ENCODE assay signal across 8 mouse cellular contexts in genomic region chr14:59626711-59627110, GRCm38 (mm10). TPM values are rescaled to one million over a fixed set of nuclear protein-coding genes. Genes with fewer than 3 reads are reported as not detected.
DNase-seq lines count a peak whose midpoint lies in the region; ATAC-seq lines count a peak whose summit lies in the region.

No protein-coding gene starts in this region.

- peaks cover 21% of the 10 kb centered on the region; the same call in 1 of the 2 replicates for H3K36me3 ChIP-seq in embryonic facial prominence, embryonic 14.5 days (ENCODE audit: control insufficient read depth, insufficient read depth, low read length)
- H3K36me3 ChIP-seq in kidney, embryonic 14.5 days (ENCODE audit: control insufficient read depth, insufficient read depth, low read length) = peaks cover 7% of the 10 kb centered on the region
- peaks cover 6% of the 10 kb centered on the region; the same call in 1 of the 2 replicates for H3K36me3 ChIP-seq in midbrain, embryonic 12.5 days

- peaks cover 16% of the 10 kb centered on the region; the same call in 1 of the 2 replicates for H3K27me3 ChIP-seq in embryonic facial prominence, embryonic 14.5 days (replicated peaks; ENCODE audit: control insufficient read depth, insufficient read depth, low read length)
- no peaks in the 10 kb centered on the region for H3K27me3 ChIP-seq in kidney, embryonic 14.5 days (ENCODE audit: control insufficient read depth, insufficient read depth, low read length)
- peaks cover 57% of the 10 kb centered on the region for H3K27me3 ChIP-seq in midbrain, embryonic 12.5 days

- ATAC-seq in embryonic facial prominence, embryonic 14.5 days (ENCODE audit: low read depth) = no peak
- ATAC-seq in kidney, embryonic 14.5 days (ENCODE audit: low FRiP score, low TSS enrichment) = no peak
- no peak for ATAC-seq in midbrain, embryonic 12.5 days (ENCODE audit: low FRiP score, low read depth)

- peak overlapping the region; percentile 67 for H3K4me3 ChIP-seq in embryonic facial prominence, embryonic 14.5 days (ENCODE audit: low read depth, low read length)
- peak overlapping the region; percentile 58 for H3K4me3 ChIP-seq in kidney, embryonic 14.5 days (ENCODE audit: low read length)
- peak overlapping the region; percentile 66 for H3K4me3 ChIP-seq in midbrain, embryonic 12.5 days

- 0 out of 2 replicates have a peak, but pooled peaks cover 4% of the 10 kb centered on the region for H3K4me1 ChIP-seq in embryonic facial prominence, embryonic 14.5 days (ENCODE audit: control insufficient read depth, insufficient read depth, low read length)
- peaks cover 8% of the 10 kb centered on the region; the same call in 1 of the 2 replicates for H3K4me1 ChIP-seq in kidney, embryonic 14.5 days (ENCODE audit: control insufficient read depth, insufficient read depth, low read length)
- H3K4me1 ChIP-seq in midbrain, embryonic 12.5 days = peaks cover 33% of the 10 kb centered on the region

- 20% methylated on average over 8 of the region's 8 CpGs for WGBS in embryonic facial prominence, embryonic 14.5 days
- 19% methylated on average over 8 of the region's 8 CpGs for whole genome bisulfite sequencing in kidney, embryonic 14.5 days
- WGBS in midbrain, embryonic 12.5 days = 23% methylated on average over 8 of the region's 8 CpGs

- peak overlapping the region; percentile 74 for H3K27ac ChIP-seq in embryonic facial prominence, embryonic 14.5 days (replicated peaks; ENCODE audit: low read depth, low read length)
- H3K27ac ChIP-seq in kidney, embryonic 14.5 days (ENCODE audit: low read depth, low read length) = no peak overlapping the region
- no peak overlapping the region for H3K27ac ChIP-seq in midbrain, embryonic 12.5 days (replicated peaks)

- H3K9me3 ChIP-seq in embryonic facial prominence, embryonic 14.5 days (ENCODE audit: control insufficient read depth, low read length) = no peaks in the 10 kb centered on the region
- no peaks in the 10 kb centered on the region for H3K9me3 ChIP-seq in kidney, embryonic 14.5 days (ENCODE audit: control insufficient read depth, low read length)
- no peaks in the 10 kb centered on the region for H3K9me3 ChIP-seq in midbrain, embryonic 12.5 days

- peak overlapping the region; percentile 77 for H3K4me2 ChIP-seq in embryonic facial prominence, embryonic 14.5 days (ENCODE audit: low read depth, low read length)
- peak overlapping the region; percentile 82 for H3K4me2 ChIP-seq in kidney, embryonic 14.5 days (replicated peaks; ENCODE audit: low read depth, low read length)
- H3K4me2 ChIP-seq in midbrain, embryonic 12.5 days (replicated peaks) = peak overlapping the region; percentile 77

- peak; percentile 28 for DNase-seq in gastrocnemius, postnatal 10 days
- no peak for DNase-seq in gastrocnemius, adult 8-10 months (ENCODE audit: low spot score in 2 of 2)
- peak; percentile 65 for DNase-seq in embryonic facial prominence, embryonic 14.5 days (ENCODE audit: low spot score)
- no peak for DNase-seq in left cerebral cortex, adult 11 months (ENCODE audit: low spot score)
- DNase-seq in adrenal gland, adult 8-10 months = no peak
- DNase-seq in testis, postnatal 10 days (ENCODE audit: low spot score) = no peak

- peak overlapping the region; percentile 70 for H3K9ac ChIP-seq in embryonic facial prominence, embryonic 14.5 days (ENCODE audit: low read depth, low read length)
- H3K9ac ChIP-seq in kidney, embryonic 14.5 days (ENCODE audit: low read depth, low read length) = peak overlapping the region; percentile 70; the same call in 1 of the 2 replicates
- H3K9ac ChIP-seq in midbrain, embryonic 12.5 days (replicated peaks) = peak overlapping the region; percentile 64; the same call in 1 of the 2 replicates

RNA-seq across cellular contexts. Expression of gene Shisa2, which starts 1.6 kb away (rescaled TPM):
- 10 to 100 TPM; 69.9 to 72.4 TPM for total RNA-seq in gastrocnemius, postnatal 10 days (2021)
- total RNA-seq in gastrocnemius, adult 8-10 months (2022) = 10 to 100 TPM; 52.7 to 80.1 (median 76.0) TPM
- 33.9 and 36.5 TPM in 2 replicates for polyA plus RNA-seq in embryonic facial prominence, embryonic 14.5 days (2014; fragmentation: Nextera tagmentation; extraction: Ambion mirVana)
- 19.0 and 24.6 TPM in 2 replicates for polyA plus RNA-seq in kidney, embryonic 14.5 days (2014; fragmentation: Nextera tagmentation; extraction: Ambion mirVana)
- polyA plus RNA-seq in midbrain, embryonic 12.5 days (2016; fragmentation: Nextera tagmentation; extraction: Ambion mirVana) = 10.9 and 14.6 TPM in 2 replicates
- 1 to 10 TPM; 1.0 to 2.3 (median 1.6) TPM for total RNA-seq in adrenal gland, adult 8-10 months (2022)

RNA-seq across cellular contexts. Expression of gene Cdadc1, which starts 29.0 kb away (rescaled TPM):
- total RNA-seq in gastrocnemius, postnatal 10 days (2021) = 10 to 100 TPM; 19.4 to 25.5 TPM
- 10 to 100 TPM; 30.2 to 37.7 (median 31.2) TPM for total RNA-seq in gastrocnemius, adult 8-10 months (2022)
- polyA plus RNA-seq in embryonic facial prominence, embryonic 14.5 days (2014; fragmentation: Nextera tagmentation; extraction: Ambion mirVana) = 32.1 and 33.1 TPM in 2 replicates
- polyA plus RNA-seq in kidney, embryonic 14.5 days (2014; fragmentation: Nextera tagmentation; extraction: Ambion mirVana) = 25.7 and 35.5 TPM in 2 replicates
- 33.1 and 36.0 TPM in 2 replicates for polyA plus RNA-seq in midbrain, embryonic 12.5 days (2016; fragmentation: Nextera tagmentation; extraction: Ambion mirVana)
- 10 to 100 TPM; 67.8 to 82.0 (median 78.5) TPM for total RNA-seq in adrenal gland, adult 8-10 months (2022)

Comparison
In these comparisons a context has a peak if more than half of its experiments do, and no peak if none do; other contexts are left out.
1. DNase-seq: peak in gastrocnemius, postnatal 10 days (single experiment) and embryonic facial prominence, embryonic 14.5 days (single experiment); none in gastrocnemius, adult 8-10 months (0 of 2), left cerebral cortex, adult 11 months (single experiment), adrenal gland, adult 8-10 months (single experiment) and testis, postnatal 10 days (single experiment).
2. RNA of gene Shisa2, which starts 1.6 kb away (total RNA-seq): 52.7 to 80.1 TPM in gastrocnemius, adult 8-10 months and 69.9 to 72.4 TPM in gastrocnemius, postnatal 10 days; 1.0 to 2.3 TPM in adrenal gland, adult 8-10 months; every median in the first group is over 10 times any median in the second.
3. Peak in every context shown above with its lines, with median percentiles within 50 percentile points of each other: H3K4me2 ChIP-seq, H3K4me3 ChIP-seq and H3K9ac ChIP-seq.